Mouse (Mus musculus) telencephalon, adult 2 months (tissue): ENCODE results near the gene Plscr3.

Experiments
- DNase-seq: peaks from one replicate; pipeline ENCODE4 v3.0.0-alpha.2; 2011; ENCODE audit warnings: low read depth, low spot score

Gene Plscr3

DNA sequence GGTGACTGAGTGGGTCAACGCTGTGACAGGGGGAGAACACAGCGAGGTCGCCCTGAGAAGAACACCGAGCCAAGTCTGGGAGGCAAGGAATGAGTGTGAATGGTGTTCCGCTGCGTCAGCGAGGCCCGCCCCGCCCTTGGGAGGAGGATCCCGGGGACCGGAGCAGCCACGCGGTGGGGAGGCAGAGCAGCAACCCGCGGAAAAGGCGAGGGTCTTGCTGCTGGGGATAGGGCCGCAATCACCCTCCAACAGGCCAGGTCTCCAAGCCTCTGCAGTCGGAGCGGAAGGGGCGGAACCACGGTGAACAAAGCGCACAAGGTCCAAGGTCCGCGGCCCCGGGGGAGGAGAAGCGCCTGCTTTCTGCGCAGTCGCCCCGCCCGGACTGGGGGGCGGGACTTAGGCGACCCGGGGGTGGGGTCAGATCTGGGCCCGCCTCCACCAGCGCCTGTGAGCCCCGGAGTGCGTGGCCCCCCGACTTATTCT is at the start of gene Plscr3:
TSS of gene Plscr3 (plus strand) at position 179 of the 483 bp plus-strand sequence.
- peak; percentile 60 for DNase-seq

DNA sequence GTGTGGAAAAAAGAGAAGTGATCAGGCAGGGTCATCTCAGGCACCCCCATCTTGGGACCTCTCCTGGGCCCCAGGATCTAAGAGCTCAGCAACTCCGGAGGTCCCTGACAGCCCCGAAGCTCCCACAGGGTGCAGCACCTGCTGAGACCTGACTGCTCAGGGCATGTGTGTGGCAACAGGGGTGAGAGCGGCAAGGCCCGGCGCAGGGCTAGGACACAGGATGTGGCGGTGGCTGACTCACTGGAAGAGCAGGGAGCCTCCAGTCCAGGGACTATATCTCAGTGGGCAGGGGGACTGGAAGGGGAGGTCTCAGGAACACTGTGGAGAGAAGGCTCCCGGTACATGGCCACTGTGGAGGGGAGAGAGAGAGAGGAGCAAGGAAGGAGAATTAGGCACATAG is 48.3 kb upstream of the Plscr3 start:
- DNase-seq, result no peak

DNA sequence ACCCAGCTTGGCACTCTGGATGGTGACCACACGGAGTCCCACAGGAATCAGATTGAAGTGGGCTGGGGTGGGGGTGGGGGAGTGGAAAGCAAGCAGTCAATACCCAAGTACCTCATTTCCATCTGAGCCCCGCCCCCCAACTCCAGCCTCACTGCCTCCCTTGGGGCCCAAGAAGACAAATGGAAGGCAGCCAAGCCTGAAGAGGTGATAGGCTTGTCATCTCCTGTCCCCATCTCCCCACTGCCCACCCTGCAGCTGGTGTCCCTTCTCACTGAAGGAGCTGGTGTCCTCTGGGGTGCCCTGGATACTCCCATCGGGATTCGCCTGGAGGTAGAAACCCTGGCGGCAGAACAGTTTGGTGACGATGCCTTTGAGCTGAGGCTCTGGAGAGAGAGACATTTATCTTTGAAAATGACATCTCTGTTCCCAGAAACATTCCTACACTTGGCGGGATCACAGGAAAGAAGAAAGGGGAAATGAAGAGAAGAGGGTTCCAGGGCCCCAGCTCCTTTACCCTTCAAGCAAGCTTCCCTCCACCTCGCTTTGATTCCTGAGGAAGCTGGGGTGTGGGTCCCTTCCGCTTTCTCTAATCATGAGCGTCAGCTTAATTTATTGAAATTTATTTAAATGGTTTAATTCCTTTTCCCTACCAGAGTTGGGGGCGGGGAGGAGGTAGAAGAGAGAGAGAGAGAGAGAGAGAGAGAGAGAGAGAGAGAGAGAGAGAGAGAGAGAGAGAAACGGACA is 46.6 kb upstream of the Plscr3 start:
- no peak for DNase-seq

DNA sequence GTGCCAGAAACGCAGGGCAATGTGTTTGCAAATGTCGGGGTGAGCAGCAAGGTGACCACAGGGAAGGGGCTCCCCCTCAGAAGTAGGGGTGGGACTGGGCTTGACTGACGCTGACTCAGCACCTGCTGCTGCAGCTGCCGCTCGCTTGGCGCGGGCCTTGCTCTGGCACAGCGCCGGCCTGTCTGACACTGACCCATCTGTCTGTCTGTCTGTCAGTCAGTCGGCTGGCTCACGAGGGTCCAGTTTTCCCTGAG is 46.1 kb upstream of the Plscr3 start:
- no peak for DNase-seq

DNA sequence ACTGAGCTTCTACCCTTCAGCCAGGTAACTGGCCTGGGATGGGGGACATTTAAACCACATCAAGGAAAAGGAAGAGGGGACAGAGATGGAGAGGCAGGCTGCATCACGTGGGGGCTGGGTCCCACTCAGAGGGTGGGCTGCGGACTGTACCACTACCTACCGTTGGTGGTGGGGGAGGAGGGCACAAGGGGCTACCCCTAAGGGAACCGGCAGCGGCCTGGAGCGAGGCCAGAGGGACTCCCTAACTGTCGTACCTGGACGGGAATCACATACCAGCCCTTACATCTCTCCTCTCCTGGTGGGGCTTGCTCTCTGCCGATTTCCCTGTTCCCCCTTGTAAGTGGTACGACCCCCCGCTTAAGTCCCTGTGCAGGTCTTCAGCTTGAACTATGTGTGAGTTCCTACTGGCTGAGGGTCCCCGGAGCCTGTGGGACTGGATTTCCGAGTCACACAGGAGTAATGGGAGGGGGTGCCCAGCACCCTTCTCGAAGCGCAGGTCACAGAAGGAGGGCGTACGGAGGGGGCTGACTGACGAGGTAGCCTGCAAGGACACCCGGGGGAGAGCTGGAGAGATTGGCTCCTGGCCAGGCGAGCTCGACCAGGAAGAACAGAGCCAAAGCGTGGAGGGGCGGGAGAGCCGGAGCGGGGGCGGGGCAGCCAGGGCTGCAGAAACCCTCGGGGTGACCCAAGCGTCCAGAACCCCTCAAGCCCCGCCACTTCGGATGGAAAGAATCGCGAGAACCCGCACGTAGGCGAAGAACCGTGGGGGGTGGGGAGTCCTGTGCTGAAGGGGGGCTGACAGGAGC is 45.6 kb upstream of the Plscr3 start:
- no peak for DNase-seq

DNA sequence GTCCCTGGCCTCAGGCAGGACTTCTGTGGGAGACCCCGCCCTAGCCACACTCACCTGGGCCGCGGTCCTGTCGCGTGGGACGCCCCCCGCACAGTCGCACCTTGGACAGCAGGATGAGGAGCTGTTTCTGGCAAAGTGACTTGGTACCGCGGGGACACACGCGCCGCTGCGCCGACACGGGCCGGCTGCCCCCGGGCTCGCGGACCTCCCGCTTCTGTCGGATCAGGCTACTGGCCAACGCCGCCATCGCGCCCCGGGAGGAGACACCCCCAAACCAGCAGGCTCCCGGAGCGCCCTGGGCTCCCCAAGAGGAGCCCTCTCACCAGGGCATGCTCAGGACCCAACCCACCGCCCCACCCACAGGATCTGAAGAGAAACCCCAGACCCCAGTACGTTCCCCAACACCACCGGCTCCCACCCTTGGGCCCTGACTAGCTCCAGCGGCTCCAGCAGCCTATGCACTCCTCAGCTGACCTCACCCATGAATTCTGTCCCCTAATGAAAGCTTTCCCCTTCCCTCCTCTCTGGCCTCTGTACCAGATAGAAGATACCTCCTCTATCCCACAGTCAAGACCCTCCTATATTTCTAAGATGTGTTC is 44.7 kb upstream of the Plscr3 start, which contains the start of gene Fgf11:
TSS of gene Fgf11 (minus strand) at position 479 of the 599 bp plus-strand sequence.
- no peak for DNase-seq

DNA sequence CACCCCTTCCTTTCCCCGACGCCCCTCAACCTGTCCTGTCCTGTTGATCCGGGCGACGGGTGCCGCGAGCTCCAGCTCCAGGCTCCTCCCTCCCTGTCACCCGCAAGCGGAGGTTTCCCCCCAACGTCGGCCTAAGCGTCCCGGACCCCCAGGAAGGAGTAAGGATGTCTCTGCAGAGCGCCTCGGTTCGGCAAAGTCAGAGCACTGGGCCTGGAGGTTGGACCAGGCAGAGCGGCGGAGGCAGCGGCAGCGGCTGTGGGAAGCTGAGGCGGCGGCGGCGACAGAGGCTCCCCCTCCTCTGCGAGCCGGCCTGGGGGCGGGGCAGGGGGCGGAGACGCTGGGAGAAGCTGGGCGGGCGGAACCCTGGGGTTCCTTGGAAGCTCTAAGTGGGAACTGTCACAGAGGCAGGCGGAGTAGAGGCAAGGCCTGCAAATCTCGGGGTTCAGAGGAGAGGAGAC is 43.5 kb upstream of the Plscr3 start:
- peak; percentile 61 for DNase-seq

DNA sequence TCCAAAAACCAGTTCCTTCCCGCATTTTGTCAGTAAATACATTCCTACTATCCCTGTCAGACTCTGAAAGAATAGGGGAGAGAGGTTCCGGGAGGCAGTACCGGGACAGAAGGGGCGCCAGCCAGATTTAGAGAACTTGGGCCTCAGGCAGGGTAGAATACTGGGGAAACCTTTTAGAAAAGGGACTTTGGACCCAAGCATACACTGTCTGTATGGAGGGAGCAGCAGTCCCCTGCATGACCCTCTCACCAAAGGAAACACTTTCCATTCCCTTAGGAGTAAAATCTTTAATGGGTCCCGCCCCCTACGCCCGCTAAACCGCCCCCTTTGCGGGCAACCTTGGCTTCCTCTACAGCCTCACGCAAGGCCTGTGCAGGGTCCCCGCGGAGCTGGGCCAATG is 42.8 kb upstream of the Plscr3 start:
- DNase-seq, result no peak

DNA sequence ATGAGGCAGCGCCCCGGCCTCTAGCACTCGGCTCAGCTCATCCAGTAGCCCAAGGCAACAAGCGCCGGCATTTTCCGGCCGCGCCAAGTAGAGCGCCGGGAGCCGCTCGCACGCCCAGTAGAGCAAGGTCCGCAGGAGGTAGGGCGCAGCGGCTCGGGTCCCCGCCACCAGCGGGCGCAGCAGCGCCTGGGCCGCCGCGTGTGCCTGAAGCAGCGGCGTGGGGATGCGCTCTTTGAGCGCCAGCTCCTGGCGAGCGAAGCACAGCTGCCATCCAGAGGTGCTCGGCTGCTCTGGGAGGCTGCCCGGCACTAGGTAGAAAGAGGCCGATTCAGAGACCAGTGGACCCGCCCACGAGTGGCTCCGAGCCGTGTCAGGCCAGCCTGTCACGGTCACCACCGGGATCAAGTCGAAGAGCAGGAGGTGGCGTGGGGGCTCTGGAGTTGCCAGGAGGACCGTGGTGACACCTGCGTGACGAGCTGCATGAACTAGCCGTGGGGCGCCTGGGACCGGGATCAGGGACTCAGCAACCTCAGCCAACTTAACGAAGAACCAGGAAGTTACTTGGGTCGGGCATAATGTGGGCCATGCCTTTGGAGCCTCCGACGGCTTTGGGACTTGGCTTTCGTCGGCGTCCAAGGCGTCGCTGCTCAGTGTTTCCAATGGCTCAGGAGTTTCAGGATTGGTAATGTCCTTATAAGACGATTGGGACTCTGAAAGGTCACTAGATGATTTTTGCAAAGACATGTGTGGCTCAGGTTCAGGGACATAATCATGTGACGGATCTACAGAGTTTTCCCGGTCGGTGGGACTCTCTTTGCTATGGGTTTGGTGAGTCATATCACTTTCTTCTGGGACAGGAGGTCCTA is 42.2 kb upstream of the Plscr3 start:
- DNase-seq, result no peak

DNA sequence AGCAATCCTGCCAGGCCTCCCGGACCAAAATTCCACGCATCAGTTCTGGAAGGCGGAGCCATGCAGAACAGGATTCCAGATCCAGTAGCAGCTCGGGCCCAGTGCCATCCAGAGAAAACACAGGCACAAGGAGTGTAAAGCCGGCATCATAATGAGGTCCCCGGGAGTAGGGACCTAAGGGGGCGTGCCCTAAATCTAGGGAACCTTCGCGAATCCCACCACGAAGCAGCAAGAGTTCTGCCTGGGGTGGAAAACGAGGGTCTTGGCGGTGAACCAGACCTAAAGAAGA is 41.6 kb upstream of the Plscr3 start:
- DNase-seq, result no peak

DNA sequence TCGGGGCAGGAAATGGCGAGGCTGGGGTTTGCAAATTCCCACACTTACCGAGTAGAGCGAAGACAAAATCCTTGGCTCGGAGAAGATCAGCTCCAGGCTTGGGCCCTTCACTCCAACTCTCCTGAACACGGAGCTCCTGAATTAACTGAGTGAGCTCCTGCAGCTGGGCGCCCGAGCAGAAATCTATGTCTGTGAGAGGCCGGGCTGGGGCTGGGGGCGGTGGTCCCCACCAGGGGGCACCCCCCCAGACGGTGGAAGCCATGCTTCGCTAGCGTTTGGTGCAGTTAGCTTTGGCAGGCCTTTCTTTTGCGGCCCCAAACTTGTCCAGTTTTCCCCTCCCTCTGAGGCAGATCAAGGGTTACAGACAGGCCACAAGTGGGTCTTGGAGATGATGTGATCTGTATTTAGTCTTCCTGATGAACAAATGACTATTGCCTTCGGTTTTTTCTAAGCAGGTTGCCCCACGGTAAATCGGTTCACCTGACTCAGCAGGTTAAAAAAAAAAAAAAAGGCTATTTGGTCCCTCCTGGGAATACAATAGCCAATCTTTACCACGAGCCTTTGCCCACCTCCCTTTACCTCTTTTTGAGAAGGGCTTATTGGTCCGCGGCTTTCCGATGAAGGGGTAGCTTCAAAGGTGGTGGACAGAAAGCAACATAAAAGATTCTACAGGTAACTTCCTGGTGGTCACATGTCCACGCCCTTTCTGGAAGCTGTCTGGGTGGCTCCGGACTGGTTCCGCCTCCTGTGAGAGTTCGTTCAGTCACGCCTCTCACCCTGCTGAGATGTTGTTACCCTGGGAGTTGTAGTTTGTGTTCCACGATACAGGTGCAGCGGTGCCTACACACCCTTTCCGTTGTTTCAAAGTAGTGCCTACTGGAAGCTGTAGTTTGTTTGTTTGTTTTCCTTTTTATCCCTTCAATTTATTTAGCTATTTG is 40.9 kb upstream of the Plscr3 start, which contains the start of gene Tmem102:
TSS of gene Tmem102 (minus strand) at position 653 of the 938 bp plus-strand sequence.
- DNase-seq, result no peak

DNA sequence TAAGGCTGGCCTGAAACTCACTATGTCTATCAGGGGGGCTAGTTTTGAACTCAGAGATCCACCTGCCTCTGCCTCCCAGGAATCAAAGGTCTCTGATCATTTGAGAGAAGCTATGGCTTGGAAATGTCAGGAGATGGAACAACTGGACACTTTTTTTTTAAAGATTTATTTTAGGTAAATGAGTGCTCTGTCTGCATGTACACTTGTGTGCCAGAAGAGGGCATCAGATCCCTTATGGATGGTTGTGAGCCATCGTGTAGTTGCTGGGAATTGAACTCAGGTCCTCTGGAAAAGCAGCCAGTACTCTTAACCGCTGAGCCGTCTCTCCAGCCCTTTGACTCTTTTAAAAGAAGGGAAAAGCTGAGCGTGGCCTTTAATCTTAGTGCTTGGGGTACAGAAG is 39.8 kb upstream of the Plscr3 start:
- no peak for DNase-seq

DNA sequence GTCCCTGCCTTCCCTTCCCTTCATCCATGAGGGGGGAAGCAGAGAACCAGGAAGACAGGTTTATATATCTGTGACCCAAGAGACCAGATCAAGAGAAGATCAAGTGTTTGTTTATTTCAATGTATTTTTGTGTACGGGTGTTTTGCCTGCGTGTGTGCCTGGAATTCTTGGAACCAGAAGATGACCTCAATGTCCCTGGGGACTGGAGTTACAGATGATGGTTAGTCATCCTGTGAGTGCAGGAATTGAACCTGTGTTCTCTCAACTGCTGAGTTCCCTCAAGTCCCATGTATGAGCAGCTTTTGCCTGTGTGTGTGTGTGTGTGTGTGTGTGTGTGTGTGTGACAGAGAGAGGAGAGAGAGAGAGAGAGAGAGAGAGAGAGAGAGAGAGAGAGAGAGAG is 38.5 kb upstream of the Plscr3 start:
- DNase-seq, result no peak

DNA sequence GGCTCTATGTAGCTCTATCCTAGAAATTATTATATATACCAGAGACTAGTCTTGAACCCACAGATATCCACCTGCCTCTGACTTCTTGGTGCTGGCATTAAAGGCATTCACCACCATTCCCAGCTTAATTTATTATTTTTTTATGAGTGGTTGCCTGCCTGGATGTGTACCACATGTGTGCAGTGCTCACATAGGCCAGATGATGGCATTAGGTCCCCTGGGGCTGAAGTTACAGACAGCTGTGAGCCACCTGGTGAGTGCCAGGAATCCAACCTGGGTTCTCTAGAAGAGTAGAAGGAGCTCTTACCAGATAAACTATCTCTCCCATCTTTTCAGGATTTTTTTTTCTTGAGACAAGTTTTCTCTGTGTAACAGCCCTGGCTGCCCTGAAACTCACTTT is 35.9 kb upstream of the Plscr3 start:
- no peak for DNase-seq

DNA sequence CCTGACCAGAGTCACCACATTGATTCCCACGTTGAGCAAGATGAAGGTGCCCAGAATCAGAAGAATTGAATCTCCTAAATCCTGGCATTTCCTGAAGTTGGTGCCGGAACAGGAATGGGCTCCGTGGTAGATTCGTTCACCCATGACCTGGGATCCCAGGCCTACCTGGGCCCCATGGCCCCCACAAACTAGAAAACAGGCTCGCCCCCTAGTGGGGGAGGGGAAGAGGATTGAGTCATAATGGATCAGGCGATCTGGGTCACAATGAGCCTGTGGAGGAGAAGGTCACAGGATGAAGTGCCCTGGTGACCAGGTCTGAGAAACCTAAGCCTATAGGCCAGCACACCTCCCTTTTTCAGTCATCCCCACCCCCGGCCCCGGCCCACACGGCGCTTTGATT is 31.0 kb upstream of the Plscr3 start, which contains the start of gene Gm39566:
TSS of gene Gm39566 (minus strand) at position 144 of the 400 bp plus-strand sequence.
- no peak for DNase-seq

DNA sequence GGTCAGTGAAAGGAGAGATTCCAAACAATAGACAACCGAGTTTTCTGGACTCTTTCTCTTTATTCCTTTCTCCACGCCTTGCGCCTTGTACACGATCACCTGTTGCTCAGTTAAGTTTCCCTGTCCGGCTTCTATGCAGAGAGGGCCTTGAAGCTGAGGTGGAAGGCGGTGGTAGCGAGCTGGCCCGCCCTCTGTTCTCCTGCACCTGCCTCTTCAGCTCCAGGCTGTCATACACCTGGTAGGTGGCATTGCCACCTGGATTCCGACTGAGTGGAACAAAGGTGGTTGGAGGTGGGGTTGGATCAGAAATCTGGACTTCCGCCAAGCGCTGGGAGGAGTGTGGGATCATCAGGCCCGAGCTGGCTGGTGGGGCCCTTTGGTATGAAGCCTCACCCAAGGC is 29.7 kb upstream of the Plscr3 start:
- no peak for DNase-seq

DNA sequence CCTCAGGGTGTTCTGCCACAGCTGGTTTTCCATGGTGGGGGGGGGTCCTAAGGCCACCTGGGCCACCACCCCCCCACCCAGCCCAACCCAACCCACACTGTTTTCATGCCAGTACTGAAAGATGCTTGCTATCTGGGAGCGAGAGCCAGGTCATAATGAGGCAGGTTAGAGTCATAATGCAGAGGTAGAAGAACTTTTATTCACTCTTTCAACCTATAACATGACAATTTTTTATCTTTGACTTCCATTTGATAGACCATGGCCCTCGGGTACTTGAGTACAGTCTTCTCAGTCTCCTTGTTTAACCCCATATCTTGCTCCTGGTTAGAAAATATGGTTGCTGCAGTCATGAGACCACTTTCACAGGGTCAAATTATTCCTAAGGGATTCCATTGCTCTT is 27.8 kb upstream of the Plscr3 start, which contains the start of gene Spem2:
TSS of gene Spem2 (minus strand) at position 101 of the 400 bp plus-strand sequence.
- no peak for DNase-seq

DNA sequence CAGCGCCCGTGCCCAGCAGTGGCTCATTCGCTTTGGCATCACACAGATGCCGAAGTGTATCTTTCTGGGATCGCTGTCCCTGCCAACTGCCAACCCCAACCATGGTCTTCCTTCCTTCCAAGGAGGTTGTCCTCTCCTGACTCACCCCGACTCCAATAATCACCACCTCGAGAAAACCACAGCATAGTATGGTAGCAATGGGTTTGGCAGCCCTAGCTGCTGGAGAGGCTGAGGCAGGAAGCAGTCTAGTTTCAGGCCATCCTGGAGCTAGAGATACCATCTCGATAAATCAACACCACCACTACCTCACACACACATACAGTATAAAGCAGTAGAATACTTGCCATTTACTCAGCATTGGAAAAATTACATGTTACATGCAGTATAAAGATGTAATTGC is 27.3 kb upstream of the Plscr3 start:
- no peak for DNase-seq

DNA sequence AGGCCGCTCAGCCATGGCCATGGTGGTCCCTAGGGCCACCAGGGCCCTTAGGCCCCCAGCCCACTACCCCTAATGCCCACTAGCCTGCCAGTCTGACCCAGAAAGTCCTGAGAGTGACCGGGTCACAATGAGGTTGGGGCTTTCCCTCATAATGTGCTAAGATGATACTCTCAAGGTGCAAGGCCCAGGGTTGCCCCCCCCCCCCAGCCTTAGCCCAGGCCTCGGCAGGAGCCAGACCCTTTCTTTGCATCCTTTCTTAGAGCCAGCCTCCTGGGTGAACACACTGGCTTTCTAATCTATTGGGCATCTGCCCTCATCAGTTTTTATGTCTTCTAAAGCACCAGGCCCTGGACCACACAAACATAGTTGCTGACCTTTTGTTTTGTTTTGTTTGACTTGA is 24.1 kb upstream of the Plscr3 start, which contains the start of gene Spem1:
TSS of gene Spem1 (minus strand) at position 101 of the 400 bp plus-strand sequence.
- no peak for DNase-seq

DNA sequence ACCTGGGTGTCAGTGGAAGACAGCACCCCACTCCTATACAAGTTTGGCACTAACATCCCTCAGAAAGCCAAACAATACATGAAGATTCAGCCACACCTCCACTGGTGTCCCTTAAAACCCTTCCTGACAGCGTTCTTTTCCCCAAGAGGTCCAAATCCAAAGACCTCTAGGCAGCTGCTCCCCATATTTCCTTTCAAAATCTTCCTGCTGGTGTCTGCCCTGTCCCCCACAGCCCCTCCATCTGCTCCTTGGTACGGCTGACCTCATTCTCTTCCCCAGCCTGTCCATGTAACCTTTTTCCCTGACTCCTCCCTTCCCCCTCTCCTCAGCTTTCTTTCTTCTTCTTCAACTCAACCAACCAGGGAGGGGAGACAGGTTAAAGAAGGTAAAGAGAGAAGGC is 22.7 kb upstream of the Plscr3 start:
- no peak for DNase-seq
